Mouse (Mus musculus) adrenal gland, adult (tissue): Measurements from ENCODE around the gene Ccr10.
A peak's percentile ranks its signal among the peaks of the same experiment; 100 is the strongest.

Experiments used
- DNase-seq, 2 experiments: peaks; one replicate each; pipeline ENCODE4 v3.0.0; 2022 to 2023; ENCODE audit warnings: low spot score in 1 of 2; ENCODE audit not compliant: inconsistent age in 2 of 2

Ccr10 gene

GRCm38 (mm10) chr11:101155728-101156371 is 19.4 kb downstream of the Ccr10 start, which contains the start of gene Tubg2:
Gene Tubg2, plus strand, starts transcription at chr11:101155907.
- DNase-seq, result peak; percentile 71 to 84

GRCm38 (mm10) chr11:101155151-101155550 is 20.1 kb downstream of the Ccr10 start:
- no peak for DNase-seq

GRCm38 (mm10) chr11:101154648-101155047 is 20.6 kb downstream of the Ccr10 start:
- DNase-seq, result no peak

GRCm38 (mm10) chr11:101152825-101153224 is 22.4 kb downstream of the Ccr10 start:
- DNase-seq, result no peak

- DNase-seq, result no peak
Observed at GRCm38 (mm10) chr11:101151063-101151462, 24.2 kb downstream of the Ccr10 start.

GRCm38 (mm10) chr11:101149178-101150105 is 25.8 kb downstream of the Ccr10 start:
- DNase-seq, result peak; percentile 64 to 88

GRCm38 (mm10) chr11:101148751-101149150 is 26.5 kb downstream of the Ccr10 start:
- DNase-seq, result no peak

- no peak for DNase-seq
Observed at GRCm38 (mm10) chr11:101146377-101146776, 28.9 kb downstream of the Ccr10 start.

- DNase-seq, result peak in 1 of 2 experiments; percentile 81
Observed at GRCm38 (mm10) chr11:101143338-101144225, 31.7 kb downstream of the Ccr10 start.

GRCm38 (mm10) chr11:101142215-101142967 is 32.9 kb downstream of the Ccr10 start:
- no peak for DNase-seq

- no peak for DNase-seq
Observed at GRCm38 (mm10) chr11:101141088-101141487, 34.2 kb downstream of the Ccr10 start.

GRCm38 (mm10) chr11:101140164-101140819 is 35.0 kb downstream of the Ccr10 start:
- peak in 1 of 2 experiments; percentile 65 for DNase-seq

GRCm38 (mm10) chr11:101138536-101139181 is 36.6 kb downstream of the Ccr10 start:
- peak; percentile 67 to 86 for DNase-seq

- peak in 1 of 2 experiments; percentile 64 for DNase-seq
Observed at GRCm38 (mm10) chr11:101137000-101137399, 38.2 kb downstream of the Ccr10 start.

- peak; percentile 66 to 96 for DNase-seq
Observed at GRCm38 (mm10) chr11:101134217-101134865, 40.9 kb downstream of the Ccr10 start.

- peak in 1 of 2 experiments; percentile 61 for DNase-seq
Observed at GRCm38 (mm10) chr11:101133037-101133436, 42.2 kb downstream of the Ccr10 start.

- peak in 1 of 2 experiments; percentile 57 for DNase-seq
Observed at GRCm38 (mm10) chr11:101131701-101132100, 43.5 kb downstream of the Ccr10 start.

- DNase-seq, result peak in 1 of 2 experiments; percentile 50
Observed at GRCm38 (mm10) chr11:101131187-101131586, 44.1 kb downstream of the Ccr10 start.
